Mouse (Mus musculus): ENCODE results near the gene Plxna1. TPM values are rescaled to one million over a fixed set of nuclear protein-coding genes. Genes with fewer than 3 reads are reported as not detected.
A peak's percentile ranks its signal among the peaks of the same experiment; 100 is the strongest.

Plxna1 gene
- polyA plus RNA-seq, 1 experiment from 2014 or later = 35.6 TPM

DNA sequence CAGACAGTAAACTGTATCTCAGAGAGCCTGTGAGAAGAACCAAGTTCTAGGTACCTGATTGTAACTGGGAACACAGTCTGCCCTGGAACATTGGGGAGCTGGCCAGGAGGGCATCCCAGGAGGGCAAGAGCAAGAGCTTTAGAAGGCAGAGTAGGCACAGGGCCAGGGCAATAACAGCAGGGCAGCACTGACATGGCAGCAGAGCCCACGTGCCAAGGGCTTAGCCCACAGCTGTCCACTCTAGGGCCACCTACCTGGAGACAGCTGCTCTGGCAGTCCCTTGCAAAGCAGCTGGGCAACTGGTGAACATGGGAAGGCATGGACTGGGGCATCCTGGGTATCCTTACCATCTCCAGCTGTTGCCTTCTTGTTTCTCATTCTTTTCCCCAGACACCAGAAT lies 14.6 kb downstream of the Plxna1 start:
- H3K27ac ChIP-seq (ENCODE audit: low read depth, low read length) = no peak overlapping the region
- H3K4me3 ChIP-seq (ENCODE audit: low read depth, low read length) = no peak overlapping the region
- WGBS = 75% methylated on average over 1 of the region's 1 CpGs
- H3K27me3 ChIP-seq (ENCODE audit: control insufficient read depth, insufficient read depth, low read length) = no peaks in the 10 kb centered on the region
- peaks cover 2% of the 10 kb centered on the region for H3K4me1 ChIP-seq (replicated peaks; ENCODE audit: control insufficient read depth, insufficient read depth, low read length)
- DNase-seq (ENCODE audit: low spot score) (no peak), ATAC-seq (ENCODE audit: low FRiP score) (no peak)
- H3K9me3 ChIP-seq (ENCODE audit: control insufficient read depth, low read length) = no peaks in the 10 kb centered on the region
- H3K4me2 ChIP-seq (replicated peaks; ENCODE audit: low read depth, low read length) = no peak overlapping the region
- no peak overlapping the region for H3K9ac ChIP-seq (ENCODE audit: low read depth, low read length)
- H3K36me3 ChIP-seq (ENCODE audit: control insufficient read depth, insufficient read depth, low read length) = 0 out of 2 replicates have a peak, but pooled peaks cover 3% of the 10 kb centered on the region

DNA sequence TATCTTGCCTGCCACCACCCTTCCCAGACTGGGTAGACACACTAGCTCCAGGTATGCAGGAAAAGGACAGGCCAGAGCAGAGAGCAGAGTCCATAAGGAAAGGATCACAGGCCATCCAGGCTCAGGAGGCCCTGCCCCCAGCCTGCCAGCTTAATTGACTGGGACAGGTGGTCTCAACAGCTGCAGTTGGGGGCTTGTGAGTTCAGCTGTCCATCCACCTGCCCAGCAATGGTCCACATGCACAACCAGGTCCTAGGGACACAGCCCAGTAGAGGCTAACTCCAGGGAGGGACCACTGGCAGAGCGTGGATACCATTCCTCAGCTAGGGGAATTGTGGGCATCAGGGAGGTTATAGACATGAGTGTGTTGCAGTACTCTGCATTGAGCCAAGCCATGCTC lies 16.6 kb downstream of the Plxna1 start:
- Histone ChIP-seq H3K9me3 (ENCODE audit: control insufficient read depth, low read length) (no peaks in the 10 kb centered on the region), H3K27ac (ENCODE audit: low read depth, low read length) (no peak overlapping the region; the same call in 1 of the 2 replicates), H3K9ac (ENCODE audit: low read depth, low read length) (0 out of 2 replicates have a peak overlapping the region, but pooled peaks have one; percentile 15), H3K4me1 (replicated peaks; ENCODE audit: control insufficient read depth, insufficient read depth, low read length) (no peaks in the 10 kb centered on the region; the same call in 1 of the 2 replicates), H3K4me2 (replicated peaks; ENCODE audit: low read depth, low read length) (no peak overlapping the region), H3K36me3 (ENCODE audit: control insufficient read depth, insufficient read depth, low read length) (peaks cover 12% of the 10 kb centered on the region), H3K27me3 (ENCODE audit: control insufficient read depth, insufficient read depth, low read length) (no peaks in the 10 kb centered on the region), H3K4me3 (ENCODE audit: low read depth, low read length) (no peak overlapping the region)
- ATAC-seq (ENCODE audit: low FRiP score) = no peak
- no peak for DNase-seq (ENCODE audit: low spot score)
- 91% methylated on average over 1 of the region's 1 CpGs for WGBS

DNA sequence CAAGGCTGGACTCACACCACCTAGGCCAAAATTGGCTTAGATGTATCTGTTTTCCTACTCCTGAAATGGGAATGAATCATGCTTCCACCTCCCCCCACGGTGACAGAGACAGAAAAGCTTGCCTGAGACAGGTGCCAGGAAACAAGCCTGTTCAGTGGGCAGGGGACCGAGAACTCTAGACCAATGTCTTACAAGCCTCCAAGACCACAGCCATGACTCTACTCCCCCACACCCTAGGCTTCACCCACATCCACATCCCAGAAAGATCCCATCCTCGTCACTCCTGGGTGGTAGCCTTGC lies 17.0 kb downstream of the Plxna1 start:
- Histone ChIP-seq H3K27ac (ENCODE audit: low read depth, low read length) (no peak overlapping the region; the same call in 1 of the 2 replicates), H3K4me2 (replicated peaks; ENCODE audit: low read depth, low read length) (no peak overlapping the region), H3K27me3 (ENCODE audit: control insufficient read depth, insufficient read depth, low read length) (no peaks in the 10 kb centered on the region), H3K9me3 (ENCODE audit: control insufficient read depth, low read length) (no peaks in the 10 kb centered on the region), H3K9ac (ENCODE audit: low read depth, low read length) (no peak overlapping the region), H3K4me1 (replicated peaks; ENCODE audit: control insufficient read depth, insufficient read depth, low read length) (no peaks in the 10 kb centered on the region; the same call in 1 of the 2 replicates), H3K4me3 (ENCODE audit: low read depth, low read length) (no peak overlapping the region), H3K36me3 (ENCODE audit: control insufficient read depth, insufficient read depth, low read length) (peaks cover 13% of the 10 kb centered on the region)
- 66% methylated on average over 3 of the region's 3 CpGs for WGBS
- ATAC-seq (ENCODE audit: low FRiP score) = no peak
- DNase-seq (ENCODE audit: low spot score) = no peak

DNA sequence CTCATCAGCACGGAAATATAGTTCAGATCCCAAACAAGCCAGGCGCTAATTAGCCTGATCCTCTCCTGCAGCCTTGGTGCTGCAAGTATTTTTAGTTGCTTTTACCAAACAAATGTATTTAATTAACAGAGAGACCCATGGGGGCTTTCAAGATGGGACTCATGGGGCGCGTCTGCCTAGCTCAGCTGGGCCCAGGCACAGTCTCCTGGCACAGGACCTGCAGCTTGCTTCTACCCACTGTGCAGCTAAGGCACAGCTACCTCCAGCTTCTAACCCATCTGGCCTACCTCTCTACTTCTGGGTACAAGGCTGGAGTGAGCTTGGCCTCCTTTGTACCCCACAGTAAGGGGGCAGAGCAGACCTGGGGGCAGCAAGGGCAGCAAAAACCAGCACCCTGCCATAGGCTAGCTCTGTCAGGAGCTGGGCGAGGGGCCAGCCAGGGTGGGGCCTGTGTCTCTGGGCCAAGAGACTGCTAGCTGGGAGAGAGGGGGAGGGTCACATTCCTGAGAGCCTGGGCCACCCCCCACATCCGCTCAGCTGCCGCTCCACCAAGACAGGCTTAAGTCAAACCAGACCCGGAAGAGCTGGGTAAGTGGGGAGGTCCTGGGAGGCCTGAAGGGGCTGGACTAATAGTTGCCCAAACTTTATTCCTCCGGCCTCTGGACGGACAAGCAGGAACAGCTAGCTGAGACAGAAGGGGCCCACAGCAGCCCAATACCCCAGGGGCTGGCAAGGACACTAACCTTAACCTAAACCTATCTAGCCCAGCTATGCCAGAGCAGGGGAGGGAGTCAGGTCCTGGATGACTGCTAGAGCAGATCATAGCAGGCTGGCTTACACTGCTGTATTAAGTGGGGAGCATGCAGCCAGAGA lies 17.6 kb downstream of the Plxna1 start:
- H3K4me1 ChIP-seq (replicated peaks; ENCODE audit: control insufficient read depth, insufficient read depth, low read length) = no peaks in the 10 kb centered on the region; the same call in 1 of the 2 replicates
- no peaks in the 10 kb centered on the region for H3K27me3 ChIP-seq (ENCODE audit: control insufficient read depth, insufficient read depth, low read length)
- no peak overlapping the region for H3K4me3 ChIP-seq (ENCODE audit: low read depth, low read length)
- WGBS = 49% methylated on average over 10 of the region's 10 CpGs
- H3K9me3 ChIP-seq (ENCODE audit: control insufficient read depth, low read length) = no peaks in the 10 kb centered on the region
- 0 out of 2 replicates have a peak, but pooled peaks have one; percentile 21 for ATAC-seq (ENCODE audit: low FRiP score)
- no peak overlapping the region for H3K9ac ChIP-seq (ENCODE audit: low read depth, low read length)
- DNase-seq (ENCODE audit: low spot score) = peak; percentile 58
- no peak overlapping the region for H3K4me2 ChIP-seq (replicated peaks; ENCODE audit: low read depth, low read length)
- H3K27ac ChIP-seq (ENCODE audit: low read depth, low read length) = 0 out of 2 replicates have a peak overlapping the region, but pooled peaks have one; percentile 10
- peaks cover 15% of the 10 kb centered on the region for H3K36me3 ChIP-seq (ENCODE audit: control insufficient read depth, insufficient read depth, low read length)

DNA sequence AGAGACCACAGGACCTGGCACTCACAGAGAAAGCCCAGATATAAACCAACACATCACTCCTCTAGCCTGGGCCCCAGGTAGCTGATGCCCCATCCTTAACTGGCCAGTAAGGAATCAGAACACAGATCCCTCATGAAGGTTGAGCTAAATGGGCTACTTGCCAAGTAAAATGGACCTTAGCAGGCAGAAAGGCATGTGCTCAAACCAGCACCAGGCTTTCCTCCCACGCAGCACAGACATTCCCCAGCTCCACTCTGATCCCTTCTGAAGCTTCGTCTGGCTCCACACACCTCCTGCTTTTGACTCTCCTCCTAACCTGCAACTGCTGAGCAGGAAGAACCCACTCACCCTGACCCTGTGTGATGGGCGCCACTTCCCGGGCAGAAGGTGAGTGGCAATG lies 20.4 kb downstream of the Plxna1 start:
- H3K27me3 ChIP-seq (ENCODE audit: control insufficient read depth, insufficient read depth, low read length) = no peaks in the 10 kb centered on the region
- no peaks in the 10 kb centered on the region; the same call in 1 of the 2 replicates for H3K4me1 ChIP-seq (replicated peaks; ENCODE audit: control insufficient read depth, insufficient read depth, low read length)
- H3K4me2 ChIP-seq (replicated peaks; ENCODE audit: low read depth, low read length) = no peak overlapping the region
- no peak overlapping the region for H3K27ac ChIP-seq (ENCODE audit: low read depth, low read length)
- peaks cover 20% of the 10 kb centered on the region for H3K36me3 ChIP-seq (ENCODE audit: control insufficient read depth, insufficient read depth, low read length)
- no peaks in the 10 kb centered on the region for H3K9me3 ChIP-seq (ENCODE audit: control insufficient read depth, low read length)
- H3K4me3 ChIP-seq (ENCODE audit: low read depth, low read length) = no peak overlapping the region
- DNase-seq (ENCODE audit: low spot score) (no peak), ATAC-seq (ENCODE audit: low FRiP score) (no peak)
- 96% methylated on average over 4 of the region's 4 CpGs for WGBS
- H3K9ac ChIP-seq (ENCODE audit: low read depth, low read length) = no peak overlapping the region

DNA sequence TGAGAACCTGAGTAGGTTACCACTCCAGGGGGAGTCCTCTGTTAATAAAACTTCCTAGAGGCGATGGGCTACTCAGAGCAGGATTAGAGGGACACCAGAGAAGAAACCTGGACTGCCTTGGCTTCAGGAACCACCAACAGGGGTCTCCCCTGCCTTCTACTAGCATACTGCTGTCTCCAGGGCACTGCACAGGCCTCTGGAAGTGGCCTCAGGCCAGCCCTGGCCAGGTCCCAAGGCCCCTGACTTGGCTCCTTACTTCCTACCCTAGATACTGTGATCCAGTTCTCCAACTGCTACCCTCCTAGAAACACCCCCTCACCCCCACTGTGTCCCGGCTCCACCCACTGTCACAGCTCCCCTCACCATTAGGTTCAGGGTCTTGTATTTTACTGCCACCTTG lies 23.0 kb downstream of the Plxna1 start:
- H3K9me3 ChIP-seq (ENCODE audit: control insufficient read depth, low read length) = no peaks in the 10 kb centered on the region
- H3K9ac ChIP-seq (ENCODE audit: low read depth, low read length) = no peak overlapping the region
- ATAC-seq (ENCODE audit: low FRiP score) (no peak), DNase-seq (ENCODE audit: low spot score) (no peak)
- H3K4me1 ChIP-seq (replicated peaks; ENCODE audit: control insufficient read depth, insufficient read depth, low read length) = peaks cover 4% of the 10 kb centered on the region
- H3K27me3 ChIP-seq (ENCODE audit: control insufficient read depth, insufficient read depth, low read length) = no peaks in the 10 kb centered on the region
- 93% methylated on average over 2 of the region's 2 CpGs for WGBS
- H3K4me2 ChIP-seq (replicated peaks; ENCODE audit: low read depth, low read length) = no peak overlapping the region
- no peak overlapping the region for H3K4me3 ChIP-seq (ENCODE audit: low read depth, low read length)
- no peak overlapping the region for H3K27ac ChIP-seq (ENCODE audit: low read depth, low read length)
- peaks cover 23% of the 10 kb centered on the region for H3K36me3 ChIP-seq (ENCODE audit: control insufficient read depth, insufficient read depth, low read length)

DNA sequence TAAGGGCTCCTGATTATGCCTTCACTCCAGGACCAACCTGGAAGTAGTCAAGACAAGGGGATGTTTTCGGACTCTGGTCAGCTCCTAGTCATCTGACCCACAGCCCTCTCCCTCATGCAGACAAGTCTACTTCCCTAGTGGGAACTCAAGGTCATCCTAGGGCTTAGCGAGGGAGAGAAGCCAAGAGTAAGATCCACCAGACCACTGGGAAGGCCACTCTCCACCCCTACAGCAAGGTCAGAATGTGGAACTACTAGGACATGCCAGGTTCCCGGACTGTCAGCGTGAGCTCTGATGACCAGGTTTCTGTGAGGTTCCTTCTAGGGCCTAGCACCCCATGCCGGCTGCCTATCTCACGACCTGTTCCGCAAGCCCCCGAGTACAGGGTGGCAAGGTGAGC lies 23.7 kb downstream of the Plxna1 start:
- peaks cover 23% of the 10 kb centered on the region for H3K36me3 ChIP-seq (ENCODE audit: control insufficient read depth, insufficient read depth, low read length)

DNA sequence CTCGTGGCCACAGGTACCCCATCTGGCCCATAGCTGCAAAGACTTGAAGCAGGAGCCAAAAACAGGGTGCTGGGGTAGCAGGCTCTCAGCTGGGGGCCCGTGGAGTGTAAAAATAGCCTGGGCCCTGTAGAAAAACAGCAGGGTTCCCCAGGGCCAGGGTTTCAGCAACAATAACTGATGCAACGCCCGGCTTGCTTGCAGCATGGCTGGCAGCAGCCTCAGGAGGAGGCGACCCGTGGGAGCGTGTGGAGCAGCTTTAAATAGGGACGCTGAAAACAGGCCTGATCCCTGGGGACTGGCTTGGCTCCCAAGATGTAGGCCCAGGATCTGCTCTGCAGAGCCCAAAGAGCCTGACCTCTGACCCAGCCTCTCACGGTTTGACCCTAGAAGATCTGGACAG lies 24.8 kb downstream of the Plxna1 start:
- ATAC-seq (ENCODE audit: low FRiP score) (no peak), DNase-seq (ENCODE audit: low spot score) (no peak)
- Histone ChIP-seq H3K9me3 (ENCODE audit: control insufficient read depth, low read length) (no peaks in the 10 kb centered on the region), H3K9ac (ENCODE audit: low read depth, low read length) (no peak overlapping the region), H3K27me3 (ENCODE audit: control insufficient read depth, insufficient read depth, low read length) (no peaks in the 10 kb centered on the region), H3K27ac (ENCODE audit: low read depth, low read length) (no peak overlapping the region), H3K4me1 (replicated peaks; ENCODE audit: control insufficient read depth, insufficient read depth, low read length) (peaks cover 8% of the 10 kb centered on the region), H3K4me3 (ENCODE audit: low read depth, low read length) (no peak overlapping the region), H3K36me3 (ENCODE audit: control insufficient read depth, insufficient read depth, low read length) (peaks cover 28% of the 10 kb centered on the region), H3K4me2 (replicated peaks; ENCODE audit: low read depth, low read length) (no peak overlapping the region)
- WGBS = 81% methylated on average over 9 of the region's 9 CpGs

More for the DNA sequence above, 23.7 kb downstream of the Plxna1 start:
- no peak overlapping the region for H3K4me2 ChIP-seq (replicated peaks; ENCODE audit: low read depth, low read length)
- DNase-seq (ENCODE audit: low spot score) (no peak), ATAC-seq (ENCODE audit: low FRiP score) (no peak)
- no peak overlapping the region for H3K4me3 ChIP-seq (ENCODE audit: low read depth, low read length)
- no peaks in the 10 kb centered on the region for H3K27me3 ChIP-seq (ENCODE audit: control insufficient read depth, insufficient read depth, low read length)
- peaks cover 8% of the 10 kb centered on the region for H3K4me1 ChIP-seq (replicated peaks; ENCODE audit: control insufficient read depth, insufficient read depth, low read length)
- WGBS = 96% methylated on average over 8 of the region's 8 CpGs
- no peak overlapping the region for H3K9ac ChIP-seq (ENCODE audit: low read depth, low read length)
- H3K9me3 ChIP-seq (ENCODE audit: control insufficient read depth, low read length) = no peaks in the 10 kb centered on the region
- no peak overlapping the region for H3K27ac ChIP-seq (ENCODE audit: low read depth, low read length)
